Mouse (Mus musculus): Measurements from ENCODE around the gene Gm6096.
"Not testable (repeated sequence)": the region's sequence is repeated elsewhere in the genome, so short reads cannot be mapped to it uniquely, and the experiment has no call there.

Gm6096 gene

GRCm38 (mm10) chr7:34250738-34251137, at the start of gene Gm6096:
Gene Gm6096, plus strand, starts transcription at chr7:34251038.
- DNase-seq (ENCODE audit: low spot score) = no peak

GRCm38 (mm10) chr7:34202147-34202546, 48.7 kb upstream of the Gm6096 start:
- DNase-seq (ENCODE audit: low spot score) = not testable (repeated sequence)

- DNase-seq (ENCODE audit: low spot score) = no peak
These were observed 44.5 kb upstream of the Gm6096 start for GRCm38 (mm10) chr7:34206331-34206730.

- DNase-seq (ENCODE audit: low spot score) = no peak
These were observed 42.7 kb upstream of the Gm6096 start for GRCm38 (mm10) chr7:34208027-34208745.

GRCm38 (mm10) chr7:34213281-34213680, 37.6 kb upstream of the Gm6096 start:
- DNase-seq (ENCODE audit: low spot score) = no peak

GRCm38 (mm10) chr7:34214644-34215043, 36.2 kb upstream of the Gm6096 start:
- no peak for DNase-seq (ENCODE audit: low spot score)

- no peak for DNase-seq (ENCODE audit: low spot score)
These were observed 35.4 kb upstream of the Gm6096 start for GRCm38 (mm10) chr7:34215481-34215880.

- DNase-seq (ENCODE audit: low spot score) = no peak
These were observed 34.4 kb upstream of the Gm6096 start for GRCm38 (mm10) chr7:34216474-34216873.

GRCm38 (mm10) chr7:34218496-34218895, 32.3 kb upstream of the Gm6096 start:
- DNase-seq (ENCODE audit: low spot score) = no peak

- DNase-seq (ENCODE audit: low spot score) = no peak
These were observed 29.1 kb upstream of the Gm6096 start for GRCm38 (mm10) chr7:34221594-34222250.

- no peak for DNase-seq (ENCODE audit: low spot score)
These were observed 28.5 kb upstream of the Gm6096 start for GRCm38 (mm10) chr7:34222340-34222739.

GRCm38 (mm10) chr7:34224308-34224707, 26.5 kb upstream of the Gm6096 start:
- no peak for DNase-seq (ENCODE audit: low spot score)

GRCm38 (mm10) chr7:34226086-34226485, 24.8 kb upstream of the Gm6096 start:
- no peak for DNase-seq (ENCODE audit: low spot score)

- DNase-seq (ENCODE audit: low spot score) = no peak
These were observed 24.0 kb upstream of the Gm6096 start for GRCm38 (mm10) chr7:34226846-34227245.

GRCm38 (mm10) chr7:34228641-34229040, 22.2 kb upstream of the Gm6096 start:
- DNase-seq (ENCODE audit: low spot score) = peak; percentile 34

- no peak for DNase-seq (ENCODE audit: low spot score)
These were observed 21.7 kb upstream of the Gm6096 start for GRCm38 (mm10) chr7:34229153-34229552.

GRCm38 (mm10) chr7:34229691-34230111, 21.1 kb upstream of the Gm6096 start:
- DNase-seq (ENCODE audit: low spot score) = peak; percentile 65

GRCm38 (mm10) chr7:34230116-34230515, 20.7 kb upstream of the Gm6096 start, which contains the start of gene Gpi1:
Gene Gpi1, minus strand, starts transcription at chr7:34230336.
- peak; percentile 87 for DNase-seq (ENCODE audit: low spot score)

GRCm38 (mm10) chr7:34232785-34233725, 17.8 kb upstream of the Gm6096 start:
- DNase-seq (ENCODE audit: low spot score) = no peak

GRCm38 (mm10) chr7:34233909-34234609, 16.8 kb upstream of the Gm6096 start:
- peak; percentile 96 for DNase-seq (ENCODE audit: low spot score)

Data from MN1 (cell line).